Mouse (Mus musculus) hindbrain, embryonic 16.5 days (tissue): ENCODE results near the gene Pvalb. TPM values are rescaled to one million over a fixed set of nuclear protein-coding genes. Genes with fewer than 3 reads are reported as not detected.

ENCODE experiments used
- ATAC-seq: fragments of 200-750 bp; cut with Nextera tagmentation; 2 replicates; pipeline ENCODE4 v1.8.0; 2017; ENCODE audit warnings: moderate TSS enrichment, moderate library complexity
- H3K27ac ChIP-seq: fragments of 300-500 bp; sonication (generic); 2 replicates; pipeline ENCODE4 v1.5.1; 2014; ENCODE audit warnings: low read depth, mild to moderate bottlenecking, control low read depth, low read length, moderate library complexity
- H3K27me3 ChIP-seq: fragments of 300-500 bp; sonication (generic); replicated peaks from 2 replicates; pipeline ENCODE4 v1.6.1; 2014; ENCODE audit warnings: low read length; ENCODE audit not compliant: control insufficient read depth, insufficient read depth
- H3K36me3 ChIP-seq: fragments of 300-500 bp; sonication (generic); 2 replicates; pipeline ENCODE4 v1.6.1; 2014; ENCODE audit warnings: mild to moderate bottlenecking, low read length, moderate library complexity, mixed read lengths; ENCODE audit not compliant: control insufficient read depth, insufficient read depth
- H3K4me1 ChIP-seq: fragments of 300-500 bp; sonication (generic); 2 replicates; pipeline ENCODE4 v1.6.1; 2014; ENCODE audit warnings: low read depth, low read length; ENCODE audit not compliant: control insufficient read depth, insufficient read depth
- H3K4me2 ChIP-seq: fragments of 300-500 bp; sonication (generic); 2 replicates; pipeline ENCODE4 v1.6.1; 2014; ENCODE audit warnings: mild to moderate bottlenecking, low read length, control low read depth, moderate library complexity
- H3K4me3 ChIP-seq: fragments of 300-500 bp; sonication (generic); 2 replicates; pipeline ENCODE4 v1.5.1; 2014; ENCODE audit warnings: mild to moderate bottlenecking, low read length, control low read depth, moderate library complexity
- H3K9ac ChIP-seq: fragments of 300-500 bp; sonication (generic); 2 replicates; pipeline ENCODE4 v1.6.1; 2014; ENCODE audit warnings: low read depth, mild to moderate bottlenecking, control low read depth, low read length, moderate library complexity
- H3K9me3 ChIP-seq: fragments of 300-500 bp; sonication (generic); 2 replicates; pipeline ENCODE4 v1.6.1; 2014; ENCODE audit warnings: mild to moderate bottlenecking, low read length, moderate library complexity; ENCODE audit not compliant: control insufficient read depth
- WGBS: fragments of 180-500 bp; shearing (Covaris S2); extraction: QIAGEN DNeasy Blood & Tissue Kit; methylation state at CpG from one replicate; pipeline ENCODE4 v1.1.7; 2014; 5-methylcytosine and 5-hydroxymethylcytosine counted together
- polyA plus RNA-seq: library from polyadenylated mRNA; unstranded; fragments of >200 nt; fragmentation: Nextera tagmentation; extraction: Ambion mirVana; gene quantifications from 2 replicates; pipeline ENCODE4 v1.2.1, GENCODE M21; 2015

Pvalb gene
- polyA plus RNA-seq, 1 experiment from 2014 or later: 7.0 TPM

DNA sequence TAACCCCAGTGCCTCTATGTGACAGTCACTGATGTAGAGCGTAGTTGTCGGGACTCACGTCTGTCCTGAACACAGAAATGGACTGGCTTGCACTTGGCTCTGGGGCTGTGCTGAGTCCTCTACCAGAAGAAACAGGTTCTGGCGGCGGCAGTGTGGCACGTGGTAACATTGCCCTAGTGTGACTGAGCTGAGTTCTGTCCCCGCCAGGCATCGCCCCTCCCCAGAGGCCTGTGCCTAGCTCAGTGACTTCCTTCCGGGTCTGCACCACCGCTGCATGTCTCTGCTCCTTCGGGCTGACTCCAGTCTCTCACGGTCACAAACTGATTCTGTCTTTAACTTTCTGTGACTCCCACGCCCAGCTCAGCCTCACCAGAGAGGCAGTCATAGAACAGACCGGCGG lies 35.5 kb downstream of the Pvalb start:
- ATAC-seq: no peak
- H3K9me3 ChIP-seq: no peaks in the 10 kb centered on the region
- H3K27ac ChIP-seq: no peak overlapping the region
- no peak overlapping the region for H3K9ac ChIP-seq
- H3K4me1 ChIP-seq: peaks cover 16% of the 10 kb centered on the region
- 96% methylated on average over 15 of the region's 15 CpGs for WGBS
- H3K36me3 ChIP-seq: peaks cover 2% of the 10 kb centered on the region; the same call in 1 of the 2 replicates
- H3K4me2 ChIP-seq: no peak overlapping the region
- H3K4me3 ChIP-seq: no peak overlapping the region
- H3K27me3 ChIP-seq: no peaks in the 10 kb centered on the region

DNA sequence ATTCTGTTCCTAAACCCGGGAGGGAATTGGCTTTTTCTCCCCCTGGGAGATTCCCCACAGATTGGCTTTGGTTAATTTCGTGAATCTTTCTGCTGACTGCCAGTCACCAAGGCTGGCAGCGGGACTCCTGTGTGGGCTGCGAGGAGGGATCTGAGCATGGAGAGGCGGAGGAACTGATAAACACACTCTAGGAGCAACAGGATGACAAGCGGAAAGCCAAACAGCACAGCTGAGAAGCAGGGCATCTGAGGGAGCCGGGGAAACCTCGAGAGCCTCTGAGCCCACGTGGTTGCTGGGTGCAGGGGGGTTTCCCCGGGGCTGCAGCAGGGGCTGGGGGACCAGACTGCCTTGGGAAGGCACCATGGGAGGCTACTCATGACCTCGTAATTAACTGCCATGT lies 36.6 kb downstream of the Pvalb start:
- Histone ChIP-seq H3K9me3 (no peaks in the 10 kb centered on the region), H3K27ac (no peak overlapping the region), H3K27me3 (no peaks in the 10 kb centered on the region), H3K4me3 (no peak overlapping the region), H3K9ac (no peak overlapping the region), H3K4me1 (peaks cover 12% of the 10 kb centered on the region), H3K36me3 (peaks cover 2% of the 10 kb centered on the region; the same call in 1 of the 2 replicates), H3K4me2 (no peak overlapping the region)
- 86% methylated on average over 10 of the region's 11 CpGs for WGBS
- ATAC-seq: no peak

DNA sequence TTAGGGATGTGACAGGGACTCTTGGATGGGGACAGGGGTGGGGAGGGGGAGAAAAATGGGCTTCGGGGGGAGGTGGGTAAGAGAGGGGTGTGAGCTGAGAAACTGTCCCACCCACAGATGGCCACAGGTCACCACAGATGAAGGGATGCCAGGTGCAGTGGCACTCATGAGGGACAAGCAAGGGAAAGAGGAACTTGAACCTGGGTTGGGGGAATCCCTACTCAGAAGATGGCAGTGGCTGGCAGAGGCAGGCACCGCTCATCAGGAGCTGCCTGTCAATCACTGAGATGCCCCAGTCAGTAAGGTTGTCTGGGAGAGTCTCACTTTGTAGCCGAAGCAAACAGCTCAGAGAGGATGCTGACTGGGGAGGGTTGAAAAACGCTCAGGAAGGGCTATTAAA lies 40.9 kb downstream of the Pvalb start:
- Histone ChIP-seq H3K9me3 (no peaks in the 10 kb centered on the region), H3K9ac (no peak overlapping the region), H3K4me1 (no peaks in the 10 kb centered on the region), H3K4me3 (no peak overlapping the region), H3K27ac (no peak overlapping the region), H3K4me2 (no peak overlapping the region), H3K27me3 (no peaks in the 10 kb centered on the region), H3K36me3 (peaks cover 5% of the 10 kb centered on the region)
- ATAC-seq: no peak
- WGBS: 83% methylated on average over 4 of the region's 4 CpGs

DNA sequence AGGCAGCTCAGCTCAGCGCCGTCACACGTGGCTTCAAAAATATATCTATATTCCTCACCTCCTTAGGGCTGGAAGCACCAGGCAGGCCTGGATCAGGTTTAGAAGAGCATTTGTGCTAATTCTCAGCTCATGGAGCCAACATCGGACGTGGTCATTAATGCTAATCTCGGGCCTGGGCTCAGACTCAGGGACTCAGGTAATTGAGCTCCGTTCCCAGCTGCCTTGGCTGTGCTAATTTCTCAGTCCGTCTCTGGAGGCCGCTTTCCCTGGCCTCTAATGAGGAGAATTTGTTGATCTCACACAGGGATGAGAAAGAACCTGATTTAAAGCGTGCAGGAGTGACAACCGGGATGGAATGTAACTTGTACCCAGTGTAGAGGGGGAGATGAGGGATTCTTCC lies 41.7 kb downstream of the Pvalb start:
- H3K27ac ChIP-seq: 0 out of 2 replicates have a peak overlapping the region, but pooled peaks have one; percentile 5
- no peak for ATAC-seq

DNA sequence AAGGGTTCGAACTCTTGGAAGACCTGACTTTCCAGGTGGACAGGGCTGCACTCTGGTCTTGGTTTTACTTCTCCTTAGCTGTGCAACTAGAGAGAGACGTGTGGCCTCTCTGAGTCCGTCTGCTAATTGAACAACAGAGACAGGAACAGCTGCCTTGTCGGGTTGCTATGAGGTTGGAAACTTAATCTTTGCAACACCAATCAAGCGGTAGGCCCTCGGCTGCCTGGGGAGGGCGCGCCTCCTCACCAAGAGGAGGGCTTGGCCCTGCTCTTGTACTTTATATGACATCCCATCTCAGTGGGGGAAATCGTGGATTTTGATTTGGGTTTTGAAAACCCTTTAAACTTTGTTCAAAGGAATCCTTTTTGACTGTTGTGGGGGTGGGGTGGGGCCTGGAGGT lies 44.3 kb downstream of the Pvalb start:
- Histone ChIP-seq H3K36me3 (peaks cover 3% of the 10 kb centered on the region), H3K9me3 (no peaks in the 10 kb centered on the region), H3K4me1 (no peaks in the 10 kb centered on the region), H3K4me2 (no peak overlapping the region), H3K27ac (no peak overlapping the region), H3K27me3 (no peaks in the 10 kb centered on the region), H3K9ac (no peak overlapping the region), H3K4me3 (no peak overlapping the region)
- WGBS: 81% methylated on average over 9 of the region's 9 CpGs
- ATAC-seq: no peak

More for the DNA sequence above, 41.7 kb downstream of the Pvalb start:
- Histone ChIP-seq H3K4me1 (no peaks in the 10 kb centered on the region), H3K4me3 (no peak overlapping the region), H3K27me3 (no peaks in the 10 kb centered on the region), H3K9me3 (no peaks in the 10 kb centered on the region), H3K9ac (no peak overlapping the region), H3K4me2 (no peak overlapping the region), H3K36me3 (peaks cover 5% of the 10 kb centered on the region)
- WGBS: 63% methylated on average over 11 of the region's 11 CpGs

DNA sequence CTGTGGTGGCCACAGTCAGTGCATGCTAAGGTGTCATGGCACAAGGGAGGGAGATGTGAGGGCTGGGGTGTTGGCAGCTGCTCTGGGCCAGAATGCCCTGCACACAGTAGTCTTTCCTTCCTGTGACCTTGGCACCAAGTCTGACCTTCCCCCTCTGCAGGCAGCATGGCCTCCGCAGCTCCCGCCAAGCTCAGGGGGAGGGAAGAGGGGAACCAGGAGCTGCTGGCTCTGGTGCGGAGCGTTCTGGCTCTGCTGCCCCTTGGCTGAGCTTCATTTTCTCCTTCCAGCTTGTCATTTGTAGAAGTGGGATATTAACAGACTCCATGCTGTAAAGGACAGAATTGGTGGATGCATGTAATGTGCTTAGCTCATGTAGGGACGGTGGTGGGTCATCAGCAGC lies 47.9 kb downstream of the Pvalb start:
- Histone ChIP-seq H3K4me2 (no peak overlapping the region), H3K9me3 (no peaks in the 10 kb centered on the region)
- WGBS: 70% methylated on average over 5 of the region's 5 CpGs

DNA sequence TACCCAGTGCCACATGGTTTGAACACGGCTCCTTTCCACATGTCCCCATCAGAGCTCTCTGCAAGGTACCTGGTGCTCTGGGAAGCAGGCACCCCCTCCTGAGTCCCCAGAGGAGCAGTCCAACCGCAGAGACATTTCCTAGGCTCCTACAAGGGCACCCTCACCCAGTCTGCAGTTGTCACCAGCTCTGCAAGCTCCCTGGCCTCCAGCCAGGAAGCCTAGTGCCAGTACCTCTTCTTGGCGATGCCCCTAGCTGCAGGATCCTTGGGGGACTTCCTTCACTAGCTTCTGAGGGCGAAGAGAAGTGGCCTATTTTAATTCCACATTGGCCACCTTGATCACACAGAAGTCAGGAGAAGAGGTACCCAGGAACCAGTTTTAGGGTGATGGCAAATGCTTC lies 48.4 kb downstream of the Pvalb start:
- H3K27me3 ChIP-seq: no peaks in the 10 kb centered on the region
- no peaks in the 10 kb centered on the region for H3K36me3 ChIP-seq
- ATAC-seq: no peak
- no peak overlapping the region for H3K9ac ChIP-seq
- 64% methylated on average over 4 of the region's 4 CpGs for WGBS
- H3K9me3 ChIP-seq: no peaks in the 10 kb centered on the region
- no peak overlapping the region for H3K4me2 ChIP-seq
- H3K27ac ChIP-seq: no peak overlapping the region
- H3K4me3 ChIP-seq: no peak overlapping the region
- no peaks in the 10 kb centered on the region for H3K4me1 ChIP-seq

More for the DNA sequence above, 47.9 kb downstream of the Pvalb start:
- no peaks in the 10 kb centered on the region for H3K4me1 ChIP-seq
- no peaks in the 10 kb centered on the region for H3K27me3 ChIP-seq
- H3K4me3 ChIP-seq: no peak overlapping the region
- H3K9ac ChIP-seq: no peak overlapping the region
- no peak overlapping the region for H3K27ac ChIP-seq
- H3K36me3 ChIP-seq: no peaks in the 10 kb centered on the region
- ATAC-seq: no peak

DNA sequence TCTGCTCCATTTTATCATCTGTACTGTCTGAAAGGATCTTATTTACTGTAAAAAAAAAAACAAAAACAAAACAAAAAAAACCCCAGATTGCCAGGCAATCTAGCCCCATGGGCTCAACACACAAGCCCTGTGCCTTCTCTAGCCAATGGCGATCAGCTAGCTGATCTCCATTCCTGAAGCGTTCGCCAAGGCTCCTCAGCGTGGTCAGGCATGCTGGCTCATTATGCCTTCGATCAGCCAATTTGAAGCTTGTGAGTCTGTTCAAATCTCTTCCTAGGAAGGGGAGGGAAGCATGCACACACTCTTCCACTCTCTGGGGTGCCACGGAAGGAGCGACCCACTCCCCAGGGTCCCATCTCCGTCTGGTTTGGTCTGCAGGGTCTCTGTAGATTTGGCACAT lies 48.9 kb downstream of the Pvalb start:
- H3K9ac ChIP-seq: no peak overlapping the region
- no peak overlapping the region for H3K4me3 ChIP-seq
- H3K4me1 ChIP-seq: no peaks in the 10 kb centered on the region
- H3K36me3 ChIP-seq: no peaks in the 10 kb centered on the region
- no peaks in the 10 kb centered on the region for H3K9me3 ChIP-seq
- H3K4me2 ChIP-seq: no peak overlapping the region
- 83% methylated on average over 8 of the region's 8 CpGs for WGBS
- no peak overlapping the region for H3K27ac ChIP-seq
- ATAC-seq: no peak
- no peaks in the 10 kb centered on the region for H3K27me3 ChIP-seq

DNA sequence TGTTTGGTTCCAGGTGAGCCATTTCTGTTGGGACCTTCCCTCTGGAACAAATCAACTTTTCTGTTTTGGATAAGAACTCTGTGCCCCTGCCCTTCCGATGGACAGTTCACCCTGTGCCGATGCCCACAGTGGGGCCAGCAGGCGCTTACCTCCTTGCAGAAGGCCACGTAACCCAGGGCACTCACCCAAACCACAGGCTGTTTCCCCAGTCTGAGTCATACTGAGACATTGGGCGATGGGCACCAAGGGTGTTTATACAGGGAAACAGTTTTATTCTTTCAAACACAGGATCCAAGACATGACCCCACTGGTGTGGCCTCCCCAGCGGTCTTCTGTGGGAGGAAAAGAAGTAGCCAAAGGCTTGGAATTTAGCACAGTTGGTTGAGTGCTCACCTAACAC lies 50.8 kb downstream of the Pvalb start:
- Histone ChIP-seq H3K27ac (no peak overlapping the region), H3K36me3 (no peaks in the 10 kb centered on the region), H3K4me3 (no peak overlapping the region), H3K9me3 (no peaks in the 10 kb centered on the region), H3K27me3 (no peaks in the 10 kb centered on the region), H3K9ac (no peak overlapping the region), H3K4me2 (no peak overlapping the region), H3K4me1 (no peaks in the 10 kb centered on the region)
- 88% methylated on average over 6 of the region's 6 CpGs for WGBS
- no peak for ATAC-seq
